Mouse (Mus musculus) kidney, embryonic 15.5 days (tissue): ENCODE data around the gene Timp3. TPM values are rescaled to one million over a fixed set of nuclear protein-coding genes. Genes with fewer than 3 reads are reported as not detected.

Experiments used
- polyA plus RNA-seq: library from polyadenylated mRNA; unstranded; fragments of >200 nt; fragmentation: Nextera tagmentation; extraction: Ambion mirVana; gene quantifications from 2 replicates; pipeline ENCODE4 v1.2.1, GENCODE M21; 2015

The Timp3 gene
- polyA plus RNA-seq, 1 experiment from 2014 or later: 85.9 TPM

Other genes starting within 250 kb of the Timp3 start
- 7.2 and 8.1 TPM in 2 replicates for gene Syn3, start 198.5 kb downstream of the Timp3 start, polyA plus RNA-seq